Mouse (Mus musculus) layer of hippocampus, postnatal 10 days (tissue): ENCODE data around the gene Ift22. TPM values are rescaled to one million over a fixed set of nuclear protein-coding genes. Genes with fewer than 3 reads are reported as not detected.
A peak's percentile ranks its signal among the peaks of the same experiment; 100 is the strongest.
"Not testable (repeated sequence)": the region's sequence is repeated elsewhere in the genome, so short reads cannot be mapped to it uniquely, and the experiment has no call there.

Experiments
- DNase-seq, 2 experiments: peaks; one replicate each; pipeline ENCODE4 v3.0.0; 2021; ENCODE audit warnings: low spot score in 2 of 2
- total RNA-seq, 2 experiments: library from RNA; stranded (reverse); gene quantifications; 2 replicates each; pipeline ENCODE4 v1.2.3; 2021

The Ift22 gene
- total RNA-seq, 2 experiments from 2014 or later: 68.9 to 70.8 TPM

DNA sequence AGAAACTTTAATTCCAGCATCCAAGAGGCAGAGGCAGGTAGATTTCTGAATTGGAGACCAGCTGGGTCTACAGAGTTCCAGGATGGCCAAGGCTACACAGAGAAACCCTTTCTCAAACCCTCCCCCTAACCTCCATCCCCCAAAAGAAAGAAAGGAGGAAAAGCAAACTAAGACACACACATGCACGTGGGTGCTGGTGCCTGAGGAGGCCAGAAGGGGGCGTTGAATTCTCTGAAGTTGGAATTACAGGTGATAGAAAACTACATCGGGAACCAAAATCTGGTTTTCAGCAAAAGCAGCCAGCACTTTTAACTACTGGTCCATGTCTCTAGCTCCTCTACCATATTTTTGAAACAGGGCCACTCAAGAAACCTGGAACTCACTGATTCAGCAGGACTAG lies 3.3 kb upstream of the Ift22 start:
- DNase-seq: no peak

DNA sequence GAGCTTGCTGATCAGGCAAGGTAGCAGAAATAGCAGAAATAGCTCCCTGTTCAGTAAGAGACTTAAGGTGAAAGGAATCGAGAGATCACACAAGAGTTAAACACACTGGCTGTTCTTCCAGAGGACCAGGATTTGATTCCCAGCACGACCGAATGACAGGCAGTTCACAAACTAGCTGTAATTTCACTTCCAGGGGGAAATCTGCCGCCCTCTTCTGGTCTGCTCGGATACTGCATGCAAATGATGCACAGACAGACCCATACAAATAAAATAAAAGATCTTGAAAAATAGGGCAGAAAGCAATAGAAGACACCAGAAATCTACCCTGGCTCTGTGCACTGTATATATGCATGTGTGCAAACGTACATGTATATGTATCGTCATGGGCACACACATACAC lies 2.3 kb upstream of the Ift22 start:
- no peak for DNase-seq

DNA sequence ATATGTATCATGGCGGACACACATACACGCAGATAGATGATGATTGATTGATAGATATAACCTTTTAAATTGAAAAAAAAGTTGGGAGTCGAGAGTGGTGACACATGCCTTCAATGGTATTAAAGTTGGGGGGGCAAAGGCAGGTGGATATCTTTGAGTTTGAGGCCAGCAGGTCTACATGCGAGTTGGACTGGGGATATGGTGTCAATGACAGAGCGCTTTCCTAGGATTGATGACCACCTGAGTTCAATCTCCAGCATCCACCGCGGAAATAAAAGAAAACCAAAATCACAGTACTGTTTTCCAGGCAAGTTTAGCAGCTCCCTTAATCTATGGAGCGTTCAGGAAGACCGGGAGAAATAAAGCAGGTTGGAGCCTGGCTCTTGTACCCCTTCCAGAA lies 363 bp upstream of the Ift22 start:
- no peak for DNase-seq

DNA sequence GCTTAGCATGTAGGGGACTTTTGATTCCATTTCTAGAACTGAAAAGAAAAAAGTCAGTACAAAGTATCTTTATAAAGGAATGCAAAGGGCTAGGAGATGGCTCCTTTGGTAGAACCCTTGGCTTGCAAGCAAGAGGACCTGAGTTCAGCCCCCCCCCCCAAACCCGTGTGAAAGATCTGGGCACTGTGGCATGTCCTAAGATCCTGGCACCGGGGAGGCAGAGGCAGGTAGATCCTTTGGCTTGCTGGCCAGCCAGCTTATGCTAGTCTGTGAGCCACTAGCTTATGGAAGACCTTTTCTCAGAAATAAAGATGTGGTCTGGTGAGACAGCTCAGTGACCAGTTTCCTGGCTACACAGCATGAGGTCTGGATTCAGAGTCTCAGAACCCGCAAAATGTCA lies 6.2 kb downstream of the Ift22 start:
- DNase-seq: no peak

DNA sequence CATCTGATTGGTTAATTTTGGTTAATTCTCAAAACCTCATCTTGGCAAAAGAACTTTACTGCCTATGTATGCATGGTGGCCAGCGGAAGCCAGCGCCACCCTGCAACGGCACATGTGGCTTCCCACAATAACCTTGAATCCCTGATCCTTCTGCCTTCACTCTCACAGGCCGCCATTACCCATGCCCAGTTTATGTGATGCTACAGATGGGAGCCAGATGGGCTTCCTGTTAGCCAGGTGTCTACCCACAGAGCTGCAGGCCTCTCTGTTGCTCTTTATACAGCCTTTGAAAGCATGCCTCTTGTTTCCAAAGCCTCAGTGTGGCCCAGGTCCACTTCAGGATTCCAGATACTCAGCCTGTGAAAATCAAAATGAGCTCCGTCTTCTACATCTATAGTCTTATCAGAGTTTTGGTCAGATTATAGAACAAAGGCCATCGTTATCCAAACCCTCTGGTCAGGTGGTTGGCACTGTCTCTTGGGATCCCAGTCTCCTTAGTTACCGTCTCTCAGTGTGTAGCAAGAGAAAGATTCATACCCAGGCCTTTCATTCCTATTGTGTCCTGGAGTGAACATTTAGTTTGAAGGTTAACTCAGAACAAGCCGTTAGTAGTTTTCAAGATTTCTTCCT lies 9.8 kb downstream of the Ift22 start:
- no peak for DNase-seq

DNA sequence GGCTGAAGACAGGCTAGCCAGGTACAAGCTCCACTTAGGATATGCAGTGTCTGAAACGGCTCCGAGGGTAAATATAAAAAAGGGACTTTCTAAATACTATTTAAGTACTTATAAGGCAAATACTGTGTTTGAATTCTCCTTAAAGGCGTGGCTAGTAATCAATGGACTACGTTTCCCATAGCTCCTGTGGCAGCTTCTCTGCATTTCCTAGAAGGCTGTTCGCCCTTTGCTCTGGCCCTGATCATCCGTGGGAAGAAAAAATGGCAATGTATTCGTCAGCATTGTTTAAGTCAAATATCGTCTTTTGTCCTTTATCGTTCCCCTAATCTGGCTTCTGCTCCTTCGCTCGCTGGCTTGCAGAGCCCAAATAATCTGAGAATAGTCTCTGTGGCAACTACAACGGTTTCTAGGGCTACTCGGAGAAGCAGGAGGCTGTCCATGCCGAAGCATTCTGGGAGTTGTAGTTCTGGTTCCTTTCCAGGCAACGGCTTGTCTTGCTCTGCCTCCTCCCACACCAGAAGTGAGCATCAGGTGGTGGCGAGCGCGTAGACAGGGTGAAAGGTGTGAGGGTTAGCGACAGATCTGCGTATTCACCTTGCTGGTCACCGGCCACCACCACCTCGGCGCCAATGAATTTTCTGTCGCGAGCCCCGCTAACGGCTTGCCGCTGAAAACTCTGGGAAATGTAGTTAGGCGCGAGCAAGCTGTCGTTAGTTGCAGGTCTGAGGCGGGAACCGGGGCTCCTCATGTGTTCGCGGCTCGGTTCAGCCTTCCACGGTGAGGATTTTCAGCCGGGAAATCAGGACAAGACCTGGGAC lies 10.9 kb downstream of the Ift22 start:
- peak; percentile 77 to 78 for DNase-seq

DNA sequence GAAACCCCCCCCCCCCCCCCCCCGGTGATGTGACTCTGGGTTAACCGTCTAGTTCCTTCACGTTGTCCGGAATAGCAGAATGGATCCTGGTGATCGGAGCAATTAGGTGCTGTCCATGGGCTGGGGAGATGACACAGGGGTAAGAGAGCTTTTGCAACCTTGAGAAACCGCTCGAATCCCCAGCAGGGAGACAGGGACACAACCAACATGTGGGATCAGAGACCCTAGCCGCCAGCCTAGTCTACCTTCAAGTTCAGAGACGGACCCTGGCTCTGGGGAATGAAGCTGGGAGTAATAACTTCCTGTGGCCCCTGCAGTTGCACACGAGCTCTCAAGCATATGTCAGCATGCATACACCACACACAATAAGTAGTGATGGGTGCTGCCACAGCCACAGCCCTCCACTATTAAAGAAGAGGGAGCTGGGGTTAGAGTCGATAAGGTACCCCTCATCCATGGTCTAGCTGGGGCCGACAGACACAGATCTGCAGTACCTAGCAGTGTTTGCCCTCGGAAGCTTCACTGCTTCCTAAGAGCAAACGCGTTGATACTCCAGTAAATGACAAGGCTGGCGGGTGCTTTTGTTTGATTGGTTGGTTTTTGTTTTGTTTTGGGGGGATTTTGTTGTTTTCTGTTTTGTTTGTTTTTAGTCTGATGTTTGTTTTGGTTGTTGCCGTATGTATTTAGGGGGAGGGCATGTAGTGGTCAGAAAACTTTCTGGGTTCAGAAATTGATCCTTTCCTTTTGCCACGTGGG lies 11.8 kb downstream of the Ift22 start:
- DNase-seq: peak; percentile 18 to 30

DNA sequence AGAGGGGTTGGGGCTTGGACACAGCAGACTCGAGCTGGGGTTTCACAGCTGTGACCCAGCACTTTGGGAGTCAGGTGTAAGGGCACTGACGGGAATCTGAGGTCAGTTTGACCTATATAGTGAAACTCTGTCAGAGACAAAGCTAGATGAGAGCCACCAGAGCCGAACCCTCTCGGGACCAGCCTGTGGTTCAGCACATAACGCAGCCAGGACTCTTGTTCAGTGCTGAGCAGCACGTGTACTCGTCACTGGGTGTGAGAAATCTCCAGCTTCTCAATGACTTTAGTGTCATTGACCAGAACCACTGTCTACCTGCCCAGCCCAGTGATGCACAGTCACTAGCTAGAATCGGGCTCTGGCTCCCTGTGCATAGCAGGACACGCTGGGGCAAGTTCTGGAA lies 14.9 kb downstream of the Ift22 start:
- DNase-seq: no peak

DNA sequence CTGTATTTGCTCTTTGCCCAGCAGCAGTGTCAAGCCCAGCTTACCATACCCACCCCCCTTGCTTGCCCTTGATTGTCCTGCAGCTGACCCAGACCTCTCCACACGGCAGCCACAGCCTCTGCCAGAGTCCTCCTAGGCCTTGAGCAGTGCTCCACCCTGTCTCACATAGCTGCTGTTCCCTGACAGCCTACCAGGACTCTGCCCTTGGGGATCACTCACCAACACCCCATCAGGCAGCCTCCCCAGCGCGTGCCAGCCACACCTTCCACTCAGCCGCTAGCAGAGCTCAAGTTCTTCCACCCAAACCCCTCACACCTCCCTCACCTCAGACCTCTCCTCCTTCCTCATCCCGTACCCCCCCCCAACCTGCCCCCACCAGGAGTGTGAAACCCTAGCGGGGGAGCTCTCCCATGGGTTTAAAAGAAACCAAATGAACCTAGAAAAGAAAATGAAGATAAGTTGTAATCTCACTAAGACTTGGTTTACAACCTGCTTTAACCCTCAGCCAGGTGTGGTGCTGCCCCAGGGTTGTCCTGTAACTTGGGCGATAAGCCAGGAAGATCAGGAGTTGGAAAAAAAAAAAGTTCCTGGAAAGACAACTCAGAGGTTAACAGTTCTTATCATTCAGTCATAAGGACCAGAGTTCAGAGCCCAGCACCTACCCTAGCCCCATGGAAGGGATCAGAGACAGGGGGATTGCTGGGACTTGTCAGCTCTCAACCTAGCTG lies 16.0 kb downstream of the Ift22 start:
- no peak for DNase-seq

DNA sequence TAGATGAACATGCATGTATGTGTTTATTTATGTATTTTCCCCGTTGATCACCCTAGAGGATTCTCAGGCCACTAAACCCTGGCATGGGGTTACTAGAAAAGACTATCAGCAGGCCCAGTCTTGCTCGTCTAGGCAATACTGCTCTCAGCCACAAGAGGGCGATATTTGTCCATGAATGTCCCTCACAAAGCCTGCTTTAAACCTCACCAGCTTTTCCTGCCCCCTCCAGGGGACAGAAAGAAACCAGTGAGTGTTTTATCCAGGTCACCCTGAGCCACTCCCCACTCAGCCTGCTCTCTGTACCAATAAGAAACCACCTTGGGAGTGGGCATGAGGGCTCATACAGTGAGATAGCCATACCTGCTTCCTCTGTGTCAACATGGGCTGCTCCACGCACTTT lies 21.1 kb downstream of the Ift22 start:
- peak; percentile 90 to 94 for DNase-seq

DNA sequence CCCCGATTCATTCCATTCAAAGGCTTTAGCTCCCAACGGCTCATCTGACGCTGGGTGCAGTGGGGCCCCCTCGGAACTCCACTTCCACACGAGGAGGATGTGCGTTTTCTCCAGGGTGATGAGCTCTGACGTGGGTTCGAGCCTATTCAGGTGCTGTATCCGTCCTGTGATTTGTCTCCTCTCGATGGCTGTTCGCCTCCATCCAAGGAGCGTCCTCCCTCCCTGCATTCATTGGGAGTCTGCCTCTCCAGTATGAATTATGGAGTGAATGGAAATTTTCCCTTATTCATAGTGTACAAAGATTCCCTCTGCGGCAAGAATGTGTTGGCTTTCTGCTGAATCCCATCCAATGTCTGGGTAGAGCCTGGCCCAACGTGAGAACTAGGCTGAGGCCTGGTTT lies 23.9 kb downstream of the Ift22 start:
- DNase-seq: no peak

DNA sequence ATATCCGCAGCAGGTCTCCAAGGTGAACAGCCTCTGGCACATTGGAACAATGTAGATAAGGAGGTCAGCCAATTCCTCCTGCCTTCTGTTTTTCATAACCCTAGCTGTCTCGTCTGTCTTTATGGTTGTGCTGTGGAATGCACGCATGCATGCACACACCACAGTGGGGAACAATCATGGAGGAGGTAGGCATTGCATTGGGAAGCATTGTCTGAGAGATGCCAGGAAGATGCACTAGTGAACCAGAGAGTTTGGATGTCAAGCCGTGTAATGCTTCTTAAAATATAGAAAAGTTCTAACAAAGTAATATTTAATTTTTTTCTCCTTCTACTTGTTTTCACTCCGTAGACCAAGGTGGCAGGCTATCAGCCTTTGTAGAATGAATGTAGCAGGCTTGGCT lies 25.0 kb downstream of the Ift22 start:
- DNase-seq: no peak

DNA sequence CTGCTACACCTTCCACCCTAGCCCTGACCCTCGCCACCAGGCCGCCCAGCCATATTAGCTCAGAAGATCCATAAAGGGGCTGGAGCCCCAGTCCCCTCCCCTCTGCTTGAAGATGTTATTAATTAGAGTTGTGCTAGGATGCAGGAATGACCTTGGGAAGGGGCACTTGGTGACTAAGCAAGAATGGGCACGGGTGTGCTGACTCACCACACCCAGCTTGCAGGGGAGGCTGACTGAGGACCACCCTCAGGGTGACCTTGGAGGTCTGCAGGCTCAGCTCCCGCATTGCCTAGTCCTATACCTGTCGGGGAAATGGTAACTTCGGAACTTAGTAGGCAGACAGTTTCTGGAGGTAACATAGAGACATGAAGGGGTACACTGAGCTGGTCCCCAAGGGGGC lies 26.0 kb downstream of the Ift22 start:
- DNase-seq: no peak

DNA sequence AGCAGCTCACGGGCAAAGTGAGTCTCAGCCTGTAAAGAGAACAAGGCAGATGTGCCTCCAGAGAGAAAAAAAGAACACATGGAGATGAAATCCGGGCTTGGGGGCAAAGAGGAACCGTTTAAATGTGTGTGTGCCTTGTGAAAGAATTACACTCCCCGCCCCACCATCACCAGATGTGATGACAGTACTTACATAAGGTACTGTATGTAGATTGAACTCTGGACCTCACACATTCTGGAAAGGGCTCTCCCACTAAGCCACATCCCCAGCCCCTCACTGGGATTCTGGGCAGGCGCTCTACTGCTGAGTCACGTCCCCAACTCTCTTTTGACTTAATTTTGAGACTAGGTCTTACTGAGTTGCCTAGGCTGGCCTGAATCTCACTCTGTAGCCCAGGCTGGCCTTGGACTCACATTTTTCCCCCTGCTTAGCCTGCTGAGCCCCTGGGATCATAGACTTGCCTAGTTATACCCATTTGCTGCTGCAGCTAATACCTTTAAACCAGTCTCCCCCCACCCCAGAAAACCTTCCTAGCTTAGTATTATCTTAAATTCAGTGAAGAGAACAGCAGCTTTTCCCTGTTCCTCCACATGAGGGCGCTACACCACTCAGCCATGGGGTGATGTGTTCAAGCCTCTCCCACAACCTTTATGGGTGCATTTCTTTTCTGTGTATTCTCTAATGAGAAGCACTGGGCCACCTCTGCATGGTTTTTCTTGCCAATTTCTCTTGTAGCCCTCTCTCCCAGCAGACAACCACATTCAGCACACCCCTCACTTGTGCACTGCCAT lies 28.1 kb downstream of the Ift22 start:
- DNase-seq: no peak

DNA sequence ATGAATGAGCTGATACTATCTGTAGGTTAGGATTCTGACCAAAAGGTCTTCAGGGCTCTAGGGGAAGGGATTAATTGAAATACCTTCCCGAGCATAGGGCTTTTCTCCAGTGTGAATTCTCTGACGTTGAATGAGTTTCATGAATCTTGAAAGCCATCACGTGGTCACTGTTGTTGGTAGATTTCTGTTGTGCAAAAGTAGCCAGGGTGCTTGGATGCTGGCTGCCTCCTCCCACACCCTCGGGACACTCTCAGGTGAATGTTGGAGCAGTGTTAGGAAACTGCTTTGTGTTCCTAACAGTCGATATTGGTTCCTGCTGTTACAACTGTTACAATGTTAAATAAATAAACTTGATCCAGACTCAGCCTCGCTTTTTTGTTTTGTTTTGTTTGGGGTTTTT lies 28.8 kb downstream of the Ift22 start:
- no peak for DNase-seq

DNA sequence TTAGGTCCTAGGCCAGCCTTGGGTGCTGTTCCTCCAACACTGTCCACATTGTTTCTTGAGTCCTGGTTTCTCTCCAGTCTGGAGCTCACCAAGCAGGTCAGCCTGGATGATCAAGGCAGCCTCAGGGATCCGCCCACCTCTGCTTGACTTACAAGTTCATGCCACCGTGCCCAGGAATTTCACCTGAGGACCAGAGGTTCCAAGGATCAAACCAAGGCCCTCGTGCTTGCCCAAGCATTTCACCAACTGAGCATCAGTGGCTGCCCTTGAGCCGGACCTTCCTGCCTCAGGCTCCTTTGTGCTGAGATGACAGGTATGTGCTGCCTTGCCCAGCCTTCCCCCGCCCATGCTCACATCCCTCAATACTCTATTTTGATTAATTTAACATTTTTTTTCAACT lies 29.7 kb downstream of the Ift22 start:
- no peak for DNase-seq

DNA sequence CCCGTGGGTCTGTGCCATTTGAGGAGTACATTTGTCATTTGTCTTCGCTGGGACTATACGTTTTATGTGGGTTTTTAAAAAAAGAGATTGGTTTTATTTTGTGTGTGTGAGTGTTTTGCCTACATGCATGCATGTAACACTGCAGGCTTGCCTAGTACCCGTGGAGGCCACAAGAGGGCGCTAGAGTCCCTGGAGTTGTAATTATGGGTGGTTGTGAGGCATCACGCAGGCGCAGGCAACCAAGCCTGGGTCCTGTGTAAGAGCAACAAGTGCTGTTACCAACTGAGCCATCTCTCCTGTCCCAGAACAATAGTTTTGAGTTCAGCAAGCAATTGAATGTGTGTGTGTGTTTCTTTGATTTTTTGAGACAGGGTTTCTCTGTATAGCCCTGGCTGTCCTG lies 31.3 kb downstream of the Ift22 start:
- no peak for DNase-seq

DNA sequence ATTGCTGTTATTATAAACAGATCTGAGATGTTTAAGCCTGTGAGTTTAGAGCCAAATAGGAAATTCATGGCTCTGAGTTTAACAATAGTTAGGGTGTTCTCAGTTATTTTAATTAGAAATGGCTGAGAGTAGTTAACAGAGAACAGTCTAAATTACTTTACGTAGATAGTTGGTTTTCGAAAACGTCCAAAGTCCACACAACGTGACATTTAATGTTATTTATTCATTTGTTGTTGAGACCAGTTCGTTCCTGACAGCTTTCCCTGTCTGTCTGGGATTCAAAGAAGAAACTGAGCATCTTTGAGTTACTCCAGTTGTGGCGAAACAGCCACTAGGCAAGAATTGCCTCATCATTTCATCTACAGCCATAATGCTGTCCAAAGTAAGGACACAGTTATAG lies 32.1 kb downstream of the Ift22 start:
- not testable (repeated sequence) for DNase-seq

DNA sequence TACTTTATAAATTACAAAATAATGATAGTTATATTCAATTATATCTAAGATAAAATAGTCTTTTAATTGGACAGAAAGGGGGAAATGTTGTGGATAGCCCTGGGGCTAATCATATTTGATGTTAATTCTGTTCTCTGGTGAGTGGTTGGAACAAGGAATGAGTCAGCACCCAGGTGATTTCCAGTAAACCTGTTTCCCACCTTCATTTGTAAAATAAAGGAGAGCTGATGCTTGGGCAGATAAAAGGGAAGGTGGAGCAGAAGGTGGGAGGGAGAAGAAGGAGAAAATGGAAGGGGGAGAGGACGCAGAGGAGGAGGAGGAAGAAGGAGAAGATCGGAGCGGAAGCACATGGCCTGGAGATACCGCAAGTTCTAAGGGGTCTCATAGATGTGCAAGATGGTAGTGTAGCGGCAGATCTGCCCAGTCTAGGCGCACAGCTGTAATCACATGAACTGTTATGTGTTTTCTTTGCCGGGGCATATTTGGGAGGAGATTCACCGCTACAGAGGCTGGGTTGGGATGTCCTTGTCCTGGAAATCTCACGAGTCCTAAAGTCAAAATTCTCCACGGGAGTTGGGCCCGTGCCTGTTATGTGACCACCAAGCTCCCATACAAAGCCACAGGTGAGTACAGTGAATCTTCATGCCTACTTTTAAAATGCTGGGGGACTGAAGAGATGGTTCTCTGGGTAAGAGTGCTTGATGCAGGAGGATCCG lies 33.1 kb downstream of the Ift22 start:
- no peak for DNase-seq

DNA sequence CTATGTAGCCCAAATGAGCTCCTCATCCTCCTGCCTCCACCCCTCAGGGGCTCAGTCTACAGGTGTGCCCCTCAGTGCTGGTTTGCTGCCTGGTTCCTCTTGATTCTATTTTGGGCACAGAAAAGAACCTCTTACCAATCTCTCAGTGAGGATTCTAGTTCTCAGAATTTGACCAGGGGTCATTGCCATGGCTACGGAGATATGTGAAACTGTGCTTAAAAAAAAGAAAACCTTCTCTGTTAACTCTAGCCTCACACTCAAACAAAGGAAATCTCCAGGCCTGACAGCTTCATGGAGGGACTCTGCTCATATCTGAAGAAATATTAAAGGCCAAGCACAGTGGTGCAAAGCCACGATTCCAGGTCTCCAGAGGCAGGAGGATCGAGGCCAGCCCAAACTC lies 34.8 kb downstream of the Ift22 start:
- no peak for DNase-seq
